Mouse (Mus musculus) intestine, postnatal 0 days (tissue): Measurements from ENCODE around the gene Car2. TPM values are rescaled to one million over a fixed set of nuclear protein-coding genes. Genes with fewer than 3 reads are reported as not detected.
A peak's percentile ranks its signal among the peaks of the same experiment; 100 is the strongest.

ENCODE experiments used
- ATAC-seq: fragments of 200-750 bp; cut with Nextera tagmentation; 2 replicates; pipeline ENCODE4 v1.8.0; 2017; ENCODE audit warnings: mild to moderate bottlenecking, moderate TSS enrichment, moderate library complexity
- H3K27ac ChIP-seq: fragments of 300-500 bp; sonication (generic); 2 replicates; pipeline ENCODE4 v1.5.1; 2014; ENCODE audit warnings: mild to moderate bottlenecking, low read depth, low read length, moderate library complexity
- H3K27me3 ChIP-seq: fragments of 300-500 bp; sonication (generic); replicated peaks from 2 replicates; pipeline ENCODE4 v1.6.1; 2014; ENCODE audit warnings: low read length, mixed read lengths; ENCODE audit not compliant: control insufficient read depth, insufficient read depth
- H3K36me3 ChIP-seq: fragments of 300-500 bp; sonication (generic); 2 replicates; pipeline ENCODE4 v1.6.1; 2014; ENCODE audit warnings: mild to moderate bottlenecking, moderate library complexity; ENCODE audit not compliant: control insufficient read depth, insufficient read depth
- H3K4me1 ChIP-seq: fragments of 300-500 bp; sonication (generic); replicated peaks from 2 replicates; pipeline ENCODE4 v1.6.1; 2014; ENCODE audit warnings: antibody characterized with exemption, low read length, mixed read lengths; ENCODE audit not compliant: control insufficient read depth, insufficient read depth
- H3K4me2 ChIP-seq: fragments of 300-500 bp; sonication (generic); replicated peaks from 2 replicates; pipeline ENCODE4 v1.6.1; 2014; ENCODE audit warnings: low read depth, mild to moderate bottlenecking, moderate library complexity
- H3K4me3 ChIP-seq: fragments of 300-500 bp; sonication (generic); 2 replicates; pipeline ENCODE4 v1.5.1; 2014; ENCODE audit warnings: low read depth, low read length
- H3K9ac ChIP-seq: fragments of 300-500 bp; sonication (generic); 2 replicates; pipeline ENCODE4 v1.6.1; 2014; ENCODE audit warnings: mild to moderate bottlenecking, low read depth, low read length
- H3K9me3 ChIP-seq: fragments of 300-500 bp; sonication (generic); 2 replicates; pipeline ENCODE4 v1.6.1; 2016; ENCODE audit warnings: mixed run types; ENCODE audit not compliant: control insufficient read depth
- CTCF ChIP-seq: sonication (generic); IDR thresholded peaks from 2 replicates; pipeline ENCODE4 v1.5.1; 2016; ENCODE audit warnings: low read depth, mild to moderate bottlenecking, control low read depth, antibody characterized with exemption, moderate library complexity
- WGBS: fragments of 180-500 bp; shearing (Covaris S2); extraction: QIAGEN DNeasy Blood & Tissue Kit; methylation state at CpG from one replicate; pipeline ENCODE4 v1.1.7; 2014; 5-methylcytosine and 5-hydroxymethylcytosine counted together
- polyA plus RNA-seq: library from polyadenylated mRNA; unstranded; fragments of >200 nt; fragmentation: Nextera tagmentation; extraction: Ambion mirVana; gene quantifications from 2 replicates; pipeline ENCODE4 v1.2.1, GENCODE M21; 2015

Car2 gene
- polyA plus RNA-seq, 1 experiment from 2014 or later = 39.5 TPM

DNA sequence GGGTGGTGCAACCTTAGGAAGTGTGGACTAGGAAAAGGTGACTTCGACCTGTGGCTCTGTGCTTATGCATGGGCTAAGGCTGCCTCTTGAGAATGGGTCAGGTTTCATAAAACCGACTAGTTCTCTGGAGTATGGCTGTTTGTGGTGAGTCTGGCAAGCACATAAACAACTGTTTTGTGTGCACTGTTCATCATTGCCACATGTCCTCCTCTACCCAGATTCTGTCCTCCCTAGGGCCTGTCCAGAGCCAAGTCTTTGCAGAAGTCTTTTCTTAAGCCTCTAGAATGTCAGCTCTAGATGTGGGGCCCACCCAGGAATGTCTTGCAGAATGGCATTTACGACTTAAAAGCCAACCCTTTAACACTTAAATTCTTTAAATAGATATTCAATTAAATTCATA lies 28.2 kb upstream of the Car2 start:
- ATAC-seq = no peak
- peaks cover 4% of the 10 kb centered on the region; the same call in 1 of the 2 replicates for H3K27me3 ChIP-seq
- WGBS = 82% methylated on average over 3 of the region's 3 CpGs

DNA sequence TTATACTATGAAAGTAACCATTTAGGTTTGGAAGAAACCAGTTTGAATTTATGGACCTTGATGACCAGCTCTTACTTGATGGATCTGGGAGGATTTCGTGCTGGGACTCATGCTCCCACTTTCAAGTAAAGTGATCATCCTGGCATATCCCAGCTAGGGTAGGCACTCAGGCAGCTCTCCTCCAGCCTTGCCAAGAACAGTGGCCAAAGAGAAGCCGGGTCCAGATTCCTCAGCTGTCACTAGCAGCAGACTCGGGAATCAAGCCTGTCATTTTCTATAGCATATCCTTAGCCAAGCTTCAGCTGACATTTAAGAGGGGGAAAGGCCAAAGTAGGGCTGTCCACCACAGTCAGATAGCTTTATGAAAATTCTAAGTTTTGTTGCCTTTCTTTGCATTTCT lies 25.8 kb upstream of the Car2 start:
- no peak for TF ChIP-seq CTCF
- 78% methylated on average over 3 of the region's 3 CpGs for WGBS
- no peaks in the 10 kb centered on the region for H3K4me1 ChIP-seq
- H3K27ac ChIP-seq = no peak overlapping the region
- no peak overlapping the region for H3K4me2 ChIP-seq
- no peak for ATAC-seq
- H3K9ac ChIP-seq = no peak overlapping the region
- H3K9me3 ChIP-seq = no peaks in the 10 kb centered on the region
- H3K4me3 ChIP-seq = no peak overlapping the region
- H3K36me3 ChIP-seq = no peaks in the 10 kb centered on the region
- H3K27me3 ChIP-seq = peaks cover 11% of the 10 kb centered on the region; the same call in 1 of the 2 replicates

More for the DNA sequence above, 28.2 kb upstream of the Car2 start:
- TF ChIP-seq CTCF = no peak
- Histone ChIP-seq H3K27ac (no peak overlapping the region), H3K4me1 (no peaks in the 10 kb centered on the region), H3K36me3 (no peaks in the 10 kb centered on the region), H3K4me2 (no peak overlapping the region), H3K4me3 (no peak overlapping the region), H3K9me3 (no peaks in the 10 kb centered on the region), H3K9ac (no peak overlapping the region)

DNA sequence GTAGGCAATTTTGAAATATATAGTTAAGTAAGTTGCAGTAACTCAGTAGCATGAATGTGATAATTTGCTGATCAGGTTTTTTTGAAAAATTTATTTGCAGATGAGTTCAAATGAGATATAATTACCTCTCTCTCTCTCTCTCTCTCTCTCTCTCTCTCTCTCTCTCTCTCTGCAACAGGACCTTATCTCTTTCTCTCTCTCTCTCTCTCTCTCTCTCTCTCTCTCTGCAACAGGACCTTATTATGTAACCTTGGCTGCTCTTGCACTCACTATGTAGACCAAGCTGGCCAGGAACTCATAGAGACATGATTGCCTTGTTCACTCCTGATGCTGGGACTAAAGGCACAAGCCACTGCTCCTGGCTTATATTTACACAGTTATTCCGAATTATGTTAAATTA lies 24.9 kb upstream of the Car2 start:
- 81% methylated on average over 1 of the region's 1 CpGs for WGBS
- no peak for ATAC-seq

DNA sequence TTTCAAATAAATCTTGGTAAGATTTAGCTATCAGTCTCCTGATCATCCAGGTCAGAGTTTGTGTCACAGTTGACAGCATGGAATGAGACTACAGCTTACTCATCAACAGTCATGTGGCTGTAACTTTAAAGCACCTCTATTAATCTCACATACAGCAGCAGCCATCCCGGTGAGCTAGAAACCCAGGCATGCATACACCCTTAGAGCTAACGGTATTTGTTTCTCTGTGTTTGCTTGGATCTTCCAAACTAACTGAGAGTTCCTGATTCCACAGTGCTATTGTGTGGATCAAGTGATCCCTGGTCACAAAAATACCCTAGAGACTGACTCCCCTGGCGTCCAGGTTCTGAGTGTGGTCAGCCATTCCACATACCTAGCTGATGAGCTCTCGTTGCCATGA lies 24.3 kb upstream of the Car2 start:
- Histone ChIP-seq H3K4me1 (no peaks in the 10 kb centered on the region), H3K27me3 (peaks cover 11% of the 10 kb centered on the region; the same call in 1 of the 2 replicates), H3K27ac (no peak overlapping the region), H3K36me3 (no peaks in the 10 kb centered on the region), H3K9me3 (no peaks in the 10 kb centered on the region), H3K9ac (no peak overlapping the region), H3K4me3 (no peak overlapping the region), H3K4me2 (no peak overlapping the region)
- no peak for TF ChIP-seq CTCF
- no peak for ATAC-seq
- WGBS = 33% methylated on average over 4 of the region's 4 CpGs

More for the DNA sequence above, 24.9 kb upstream of the Car2 start:
- no peak overlapping the region for H3K4me3 ChIP-seq
- no peak overlapping the region for H3K4me2 ChIP-seq
- TF ChIP-seq CTCF = no peak
- H3K36me3 ChIP-seq = no peaks in the 10 kb centered on the region
- peaks cover 11% of the 10 kb centered on the region; the same call in 1 of the 2 replicates for H3K27me3 ChIP-seq
- H3K9ac ChIP-seq = no peak overlapping the region
- H3K4me1 ChIP-seq = no peaks in the 10 kb centered on the region
- H3K27ac ChIP-seq = no peak overlapping the region
- H3K9me3 ChIP-seq = no peaks in the 10 kb centered on the region

DNA sequence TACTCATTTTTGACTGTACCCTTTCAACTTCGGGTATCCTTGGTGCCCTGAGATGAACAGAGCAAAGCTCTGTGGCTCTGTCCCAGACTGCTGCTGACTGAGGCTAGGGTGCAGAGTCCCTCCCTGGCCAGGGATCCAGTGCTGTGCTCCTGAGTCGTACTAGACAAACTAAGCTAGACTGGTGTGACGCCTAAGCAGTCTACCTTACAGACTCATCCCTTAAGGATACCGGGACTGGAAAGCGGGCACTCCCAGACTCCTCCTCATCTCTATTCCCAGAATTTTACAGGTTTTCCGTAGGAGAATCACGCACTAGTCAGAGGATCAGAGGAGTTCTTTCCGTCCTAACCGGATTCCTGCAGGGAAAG lies 23.4 kb upstream of the Car2 start:
- TF ChIP-seq CTCF = no peak
- ATAC-seq = no peak
- H3K9ac ChIP-seq = no peak overlapping the region

DNA sequence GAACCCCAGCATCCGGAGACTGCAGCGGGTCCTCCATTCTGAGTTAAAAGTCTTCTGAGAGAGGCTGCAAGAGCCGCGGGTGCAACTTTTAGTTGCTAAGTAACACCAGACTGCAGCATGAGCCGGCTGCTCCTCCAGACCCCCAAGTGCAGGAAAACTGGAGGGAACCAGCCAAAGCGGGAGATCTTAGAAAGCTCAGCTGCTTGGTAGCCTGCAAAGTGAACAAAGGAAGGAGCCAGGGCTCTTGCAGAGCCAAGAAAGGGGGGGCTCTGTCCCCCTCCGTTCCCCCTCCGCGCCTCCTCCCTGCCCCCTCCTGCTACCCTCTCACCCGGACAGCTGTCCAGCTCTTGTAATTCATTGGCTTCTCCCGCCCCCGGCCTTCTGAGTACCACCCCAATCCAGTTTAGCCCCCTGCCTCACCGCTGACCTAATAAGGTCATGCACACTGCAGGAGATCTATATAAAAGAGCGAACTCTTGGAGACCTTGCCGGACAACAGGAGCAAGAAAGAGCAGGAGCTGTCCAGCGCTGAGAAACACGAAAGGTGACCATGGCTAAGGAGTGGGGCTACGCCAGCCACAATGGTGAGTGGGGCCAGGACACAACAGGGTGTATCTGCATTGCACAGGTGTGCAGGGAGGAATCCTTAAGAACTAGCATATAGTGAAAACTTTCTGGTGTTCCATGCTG lies 22.9 kb upstream of the Car2 start, which contains the start of gene Car3:
Gene Car3 (plus strand): TSS at position 491 of the 690 bp plus-strand sequence.
- Histone ChIP-seq H3K9ac (0 out of 2 replicates have a peak within 1 kb of the TSS, but pooled peaks have one; percentile 11), H3K4me2 (peak within 1 kb of the TSS; percentile 61), H3K36me3 (no peaks in the 10 kb centered on the region), H3K27me3 (peaks cover 11% of the 10 kb centered on the region; the same call in 1 of the 2 replicates), H3K27ac (no peak within 1 kb of the TSS), H3K4me3 (peak within 1 kb of the TSS; percentile 25), H3K4me1 (no peaks in the 10 kb centered on the region), H3K9me3 (no peaks in the 10 kb centered on the region)
- 5% methylated on average over 18 of the region's 18 CpGs for WGBS
- no peak for ATAC-seq
- no peak for TF ChIP-seq CTCF

More for the DNA sequence above, 23.4 kb upstream of the Car2 start:
- H3K36me3 ChIP-seq = no peaks in the 10 kb centered on the region
- H3K4me3 ChIP-seq = peak overlapping the region; percentile 25
- H3K4me1 ChIP-seq = no peaks in the 10 kb centered on the region
- H3K27me3 ChIP-seq = peaks cover 11% of the 10 kb centered on the region; the same call in 1 of the 2 replicates
- whole genome bisulfite sequencing = 2% methylated on average over 9 of the region's 9 CpGs
- no peak overlapping the region for H3K27ac ChIP-seq
- H3K9me3 ChIP-seq = no peaks in the 10 kb centered on the region
- H3K4me2 ChIP-seq = peak overlapping the region; percentile 61
